Mouse (Mus musculus) kidney, adult 2 months (tissue): ENCODE results near the gene Cc2d1a. TPM values are rescaled to one million over a fixed set of nuclear protein-coding genes. Genes with fewer than 3 reads are reported as not detected.

Experiments used
- DNase-seq: peaks from one replicate; pipeline ENCODE4 v3.0.0; 2021
- H3K27ac ChIP-seq: fragments of 200-500 bp; 2 replicates; pipeline ENCODE4 v1.5.1; 2012; ENCODE audit warnings: low read depth, low read length, control low read depth, inconsistent platforms; ENCODE audit not compliant: insufficient read depth
- H3K27me3 ChIP-seq: fragments of 200-500 bp; replicated peaks from 2 replicates; pipeline ENCODE4 v1.6.1; 2012; ENCODE audit warnings: mild to moderate bottlenecking, moderate library complexity, low read length, inconsistent platforms; ENCODE audit not compliant: control insufficient read depth, insufficient read depth
- H3K36me3 ChIP-seq: fragments of 200-500 bp; 2 replicates; pipeline ENCODE4 v1.6.1; 2012; ENCODE audit warnings: mild to moderate bottlenecking, moderate library complexity, low read length, inconsistent platforms; ENCODE audit not compliant: control insufficient read depth, insufficient read depth
- H3K4me1 ChIP-seq: fragments of 200-500 bp; 2 replicates; pipeline ENCODE4 v1.6.1; 2011; ENCODE audit warnings: low read length; ENCODE audit not compliant: control insufficient read depth, insufficient read depth
- H3K4me3 ChIP-seq: fragments of 200-500 bp; 2 replicates; pipeline ENCODE4 v1.5.1; 2011; ENCODE audit warnings: mild to moderate bottlenecking, low read depth, low read length, control low read depth; ENCODE audit not compliant: insufficient read depth
- CTCF ChIP-seq: fragments of 200-500 bp; conservative IDR thresholded peaks from 2 replicates; pipeline ENCODE4 v1.5.1; 2011; ENCODE audit warnings: low read depth, mild to moderate bottlenecking, control low read depth, low read length, moderate library complexity, mixed read lengths; ENCODE audit not compliant: insufficient read depth, insufficient read length
- POLR2A ChIP-seq: fragments of 200-500 bp; IDR thresholded peaks from one replicate; pipeline ENCODE4 v1.6.1; 2011; ENCODE audit warnings: low read depth, low read length, control low read depth
- WGBS: fragments of 180-500 bp; shearing (Covaris S2); methylation state at CpG from one replicate; pipeline ENCODE4 v1.1.7; 2018; 5-methylcytosine and 5-hydroxymethylcytosine counted together
- polyA plus RNA-seq: library from polyadenylated mRNA; depleted of rRNA; stranded (reverse); fragments of >200 nt; gene quantifications from 2 replicates; pipeline ENCODE4 v1.2.3, GENCODE M21; 2012

Gene Cc2d1a
- polyA plus RNA-seq, 1 experiment: 24.1 TPM

DNA sequence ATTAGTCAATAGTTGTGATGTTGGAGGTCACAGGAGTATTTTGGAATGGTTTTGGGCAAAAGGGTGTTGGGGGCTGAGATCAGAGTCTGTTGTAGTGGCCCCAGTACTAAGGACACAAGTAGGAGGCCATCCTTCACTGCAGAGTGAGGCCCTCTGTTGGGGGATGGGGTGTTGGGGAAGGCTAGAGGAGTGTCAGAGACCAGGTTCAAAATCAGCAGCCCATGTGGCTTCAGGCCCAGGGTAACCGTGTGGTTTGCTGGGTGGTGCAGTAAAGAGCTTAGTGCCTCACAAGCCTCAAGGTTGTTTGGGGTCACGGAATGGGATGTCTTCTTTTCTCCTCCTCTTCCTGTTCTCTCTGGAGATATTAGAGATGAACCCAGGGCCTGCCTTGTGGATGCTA, 21.0 kb downstream of the Cc2d1a start:
- no peak for TF ChIP-seq CTCF
- TF ChIP-seq POLR2A: no peak
- 75% methylated on average over 2 of the region's 2 CpGs for WGBS
- Histone ChIP-seq H3K4me1 (no peaks in the 10 kb centered on the region), H3K4me3 (no peak overlapping the region), H3K27me3 (no peaks in the 10 kb centered on the region), H3K36me3 (no peaks in the 10 kb centered on the region), H3K27ac (no peak overlapping the region)
- DNase-seq: no peak

DNA sequence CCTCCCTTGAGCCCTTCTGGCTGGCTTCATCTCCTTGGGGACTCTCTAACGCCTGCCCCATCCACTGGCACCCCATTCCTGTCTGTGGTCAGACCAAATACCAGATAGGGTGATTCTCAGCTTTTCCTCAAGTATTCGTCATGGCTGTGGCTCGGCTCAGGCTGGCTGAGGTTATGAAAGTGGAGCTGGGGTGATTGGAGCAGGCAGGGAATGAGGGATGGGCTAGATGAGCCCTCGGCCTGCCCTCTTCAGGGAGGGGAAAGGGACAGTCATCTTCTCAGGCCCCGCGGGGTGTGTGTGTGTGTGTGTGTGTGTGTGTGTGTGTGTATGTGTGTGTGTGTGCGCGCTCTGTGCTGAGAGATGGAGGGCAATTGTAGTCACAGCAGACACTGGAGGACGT, 22.1 kb downstream of the Cc2d1a start, which contains the start of gene Podnl1:
Gene Podnl1 (plus strand): TSS at position 334 of the 400 bp plus-strand sequence.
- Histone ChIP-seq H3K27ac (no peak within 1 kb of the TSS), H3K27me3 (no peaks in the 10 kb centered on the region), H3K4me3 (no peak within 1 kb of the TSS), H3K36me3 (no peaks in the 10 kb centered on the region), H3K4me1 (no peaks in the 10 kb centered on the region)
- no peak for DNase-seq
- 55% methylated on average over 9 of the region's 9 CpGs for WGBS
- no peak for TF ChIP-seq CTCF
- no peak for TF ChIP-seq POLR2A

DNA sequence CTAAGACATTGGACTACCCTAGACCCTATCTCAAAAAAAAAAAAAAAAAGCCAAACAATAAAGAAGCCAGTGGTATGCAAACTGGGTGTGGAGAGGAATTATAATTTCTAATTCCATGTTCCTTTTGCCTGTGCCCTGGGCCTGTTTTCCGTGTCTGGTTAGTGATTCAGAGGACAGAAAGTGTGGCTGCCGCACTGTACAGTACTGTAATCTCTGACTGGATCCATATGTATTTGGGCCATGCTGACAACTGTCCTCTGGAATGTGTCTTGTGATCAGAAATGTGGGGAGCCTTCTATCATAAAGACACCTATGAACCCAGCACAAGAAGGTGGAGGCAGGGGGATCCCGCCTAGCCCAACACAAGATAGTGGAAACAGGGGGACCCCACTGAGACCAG, 25.6 kb downstream of the Cc2d1a start:
- WGBS: 85% methylated on average over 3 of the region's 3 CpGs
- no peaks in the 10 kb centered on the region for H3K4me1 ChIP-seq
- H3K4me3 ChIP-seq: no peak overlapping the region
- no peaks in the 10 kb centered on the region for H3K36me3 ChIP-seq
- H3K27ac ChIP-seq: no peak overlapping the region
- TF ChIP-seq POLR2A (no peak), CTCF (no peak)
- no peak for DNase-seq
- no peaks in the 10 kb centered on the region for H3K27me3 ChIP-seq

DNA sequence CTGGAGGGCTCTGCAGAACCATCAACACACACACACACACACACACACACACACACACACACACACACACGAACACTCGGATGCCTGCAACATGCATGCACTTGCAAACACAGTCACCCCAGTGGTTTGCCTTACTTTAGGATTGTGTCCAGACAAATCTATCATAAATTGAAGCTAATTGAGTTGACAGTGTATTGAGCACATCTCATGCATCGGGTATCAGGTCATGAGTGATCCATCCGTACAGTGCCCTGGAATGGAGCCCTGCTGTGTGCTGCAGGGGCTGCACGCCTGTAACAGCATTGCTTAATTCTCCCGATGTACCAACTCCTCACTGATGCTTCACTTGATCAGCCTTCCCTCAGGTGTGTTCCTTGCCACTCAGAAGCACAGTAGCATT, 32.1 kb downstream of the Cc2d1a start:
- DNase-seq: no peak
- Histone ChIP-seq H3K27ac (no peak overlapping the region), H3K4me3 (no peak overlapping the region), H3K4me1 (no peaks in the 10 kb centered on the region), H3K36me3 (no peaks in the 10 kb centered on the region), H3K27me3 (no peaks in the 10 kb centered on the region)
- TF ChIP-seq CTCF (no peak), POLR2A (no peak)
- 90% methylated on average over 6 of the region's 6 CpGs for WGBS

DNA sequence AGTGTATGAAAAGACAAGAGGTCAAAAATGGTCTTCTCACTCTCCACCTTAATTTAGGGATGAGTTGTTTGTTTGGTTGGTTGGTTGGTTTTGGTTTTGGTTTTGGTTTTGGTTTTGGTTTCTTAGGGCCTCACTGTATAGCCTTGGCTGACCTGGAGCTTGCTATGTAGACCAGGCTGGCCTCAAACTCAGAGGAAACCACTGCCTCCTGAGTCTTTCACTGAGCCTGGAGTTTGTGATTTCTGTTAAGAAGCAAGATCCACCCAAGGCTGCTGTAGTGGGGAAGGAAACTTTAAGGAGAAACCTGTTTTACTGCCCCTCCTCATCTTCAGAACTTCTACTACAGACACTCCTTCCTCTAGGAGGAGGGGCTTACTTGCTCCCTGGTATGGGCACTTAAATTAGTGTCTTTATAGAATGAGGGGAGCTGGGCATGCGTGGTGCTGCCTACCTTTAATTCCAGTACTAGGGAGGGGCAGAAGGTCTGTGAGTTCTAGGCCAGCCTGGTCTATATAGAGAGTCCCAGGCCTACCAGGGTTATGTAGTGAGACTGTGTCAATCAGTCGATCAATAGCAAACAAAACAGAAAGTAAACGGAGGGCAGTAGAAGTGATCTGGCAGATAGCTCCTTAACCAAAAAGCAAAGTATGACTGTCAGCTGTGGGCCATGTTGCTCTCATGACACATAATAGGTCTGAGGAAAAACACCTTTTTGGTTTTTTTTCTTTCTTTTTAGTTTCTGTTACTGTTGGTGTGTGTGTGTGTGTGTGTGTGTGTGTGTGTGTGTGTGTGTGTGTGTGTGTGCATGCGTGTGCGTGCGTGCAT, 41.3 kb downstream of the Cc2d1a start:
- no peaks in the 10 kb centered on the region for H3K36me3 ChIP-seq
- no peak for DNase-seq
- H3K4me1 ChIP-seq: peaks cover 6% of the 10 kb centered on the region
- no peak overlapping the region for H3K27ac ChIP-seq
- WGBS: 96% methylated on average over 6 of the region's 6 CpGs
- no peak for TF ChIP-seq POLR2A
- TF ChIP-seq CTCF: no peak
- H3K4me3 ChIP-seq: no peak overlapping the region
- no peaks in the 10 kb centered on the region for H3K27me3 ChIP-seq

DNA sequence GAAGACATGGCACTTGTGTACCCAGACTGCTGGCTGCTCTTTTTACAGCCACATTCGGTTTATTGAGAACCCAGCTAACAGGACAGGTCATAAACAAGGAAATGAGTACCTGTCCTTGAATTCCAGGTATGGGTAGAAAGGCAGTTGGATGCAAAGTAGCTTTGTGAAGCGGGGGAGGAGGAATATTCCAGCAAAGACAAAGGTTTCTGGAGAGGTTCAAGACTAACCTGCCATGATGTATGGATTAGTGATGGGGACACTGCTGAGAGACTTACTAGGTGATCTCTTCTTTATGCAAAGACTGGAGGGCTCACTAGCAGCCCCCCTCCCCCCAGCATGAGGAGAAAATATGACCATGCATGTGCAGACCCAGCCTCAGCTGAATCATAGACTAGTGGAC, 42.1 kb downstream of the Cc2d1a start:
- TF ChIP-seq POLR2A: no peak
- TF ChIP-seq CTCF: no peak
- Histone ChIP-seq H3K4me1 (peaks cover 6% of the 10 kb centered on the region), H3K4me3 (no peak overlapping the region), H3K27me3 (no peaks in the 10 kb centered on the region), H3K27ac (no peak overlapping the region), H3K36me3 (no peaks in the 10 kb centered on the region)
- 64% methylated on average over 2 of the region's 2 CpGs for WGBS
- no peak for DNase-seq

DNA sequence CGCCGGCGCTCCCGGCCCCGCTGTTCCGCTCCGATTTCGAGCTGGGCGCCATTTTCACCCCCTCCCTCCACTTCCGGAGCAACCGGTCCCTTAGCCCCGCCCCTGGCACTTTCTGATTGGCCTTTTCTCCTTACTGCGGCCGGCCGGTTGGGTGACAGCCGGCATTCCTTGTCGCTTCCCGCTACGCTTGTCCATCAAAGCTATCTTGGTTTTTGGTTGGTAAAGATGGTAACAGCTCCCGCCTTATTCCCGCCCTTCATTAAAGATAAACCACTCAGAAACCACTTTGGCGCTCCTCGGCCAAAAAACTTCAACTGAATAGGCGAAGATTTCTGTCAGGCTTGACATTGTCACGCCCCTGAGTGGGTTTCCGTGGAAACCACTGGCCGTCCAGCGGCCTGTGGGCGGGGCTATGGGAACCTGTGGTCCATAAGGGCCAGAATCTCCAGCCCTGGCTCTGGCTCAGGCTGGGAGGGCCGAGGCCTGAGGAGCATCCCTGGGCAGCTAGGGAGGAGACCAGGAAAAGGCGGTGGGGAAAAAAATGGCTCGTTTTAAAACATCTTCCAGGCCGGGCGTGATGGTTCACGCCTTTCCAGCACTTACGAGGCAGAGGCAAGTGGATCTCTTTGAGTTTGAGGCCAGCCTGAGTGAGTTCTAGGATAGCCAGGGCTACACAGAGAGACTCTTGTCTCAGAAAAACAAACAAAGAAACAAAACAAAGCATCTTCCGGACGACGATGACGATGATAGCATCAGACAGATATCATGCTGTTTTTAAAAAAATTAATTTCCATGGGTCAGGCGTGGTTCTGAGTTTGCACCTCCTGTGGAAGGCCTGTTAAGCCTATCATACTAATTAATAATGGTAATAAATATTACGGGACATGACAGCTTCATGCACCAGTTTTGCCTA, 42.8 kb downstream of the Cc2d1a start, which contains the start of gene Dcaf15:
Gene Dcaf15 (minus strand): TSS at position 72 of the 913 bp plus-strand sequence.
- Histone ChIP-seq H3K36me3 (no peaks in the 10 kb centered on the region), H3K4me1 (peaks cover 6% of the 10 kb centered on the region), H3K27me3 (no peaks in the 10 kb centered on the region), H3K27ac (peak within 1 kb of the TSS; percentile 33; the same call in 1 of the 2 replicates), H3K4me3 (peak within 1 kb of the TSS; percentile 74)
- TF ChIP-seq CTCF: no peak
- no peak for TF ChIP-seq POLR2A
- DNase-seq: peak; percentile 99
- WGBS: 8% methylated on average over 42 of the region's 42 CpGs
